ENCODE assay signal across 47 mouse cellular contexts in the genomic region with DNA sequence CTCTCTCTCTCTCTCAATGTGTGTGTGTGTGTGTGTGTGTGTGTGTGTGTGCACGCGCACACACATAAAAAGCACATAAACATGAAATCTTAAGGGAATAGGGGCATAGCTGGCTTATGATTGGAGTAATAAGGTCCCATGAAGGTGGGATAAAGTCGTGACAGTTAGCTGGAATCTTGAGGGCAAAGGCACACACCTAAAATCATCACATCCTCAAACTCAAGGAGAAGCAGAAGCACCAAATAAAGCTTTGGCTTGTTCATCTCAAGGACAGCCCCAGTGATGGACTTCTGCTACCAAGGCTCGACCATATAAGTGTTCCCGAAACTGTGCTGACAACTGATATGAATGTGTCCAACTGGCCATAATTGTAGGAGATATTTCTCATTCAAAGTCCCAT. TPM values are rescaled to one million over a fixed set of nuclear protein-coding genes. Genes with fewer than 3 reads are reported as not detected.
"Had no signal": no experiment of that assay in that cellular context is flagged by ENCODE, and none has a peak within 500 bp of the region (broad histone marks: within the 10 kb centered on the region; RNA-seq: fewer than 3 reads in every experiment).

No protein-coding gene starts in this region.

- H3K4me2 ChIP-seq: limb, embryonic 12.5 days; limb, embryonic 13.5 days; limb, embryonic 15.5 days; liver, embryonic 11.5 days; liver, embryonic 12.5 days; liver, embryonic 13.5 days; liver, embryonic 15.5 days; lung, embryonic 14.5 days; lung, embryonic 15.5 days; midbrain, embryonic 11.5 days; midbrain, embryonic 12.5 days; midbrain, embryonic 13.5 days; midbrain, embryonic 15.5 days had no signal

- DNase-seq: left cerebral cortex, postnatal 4 days; liver; liver, embryonic 13.5 days; liver, postnatal 0 days; lung, adult 18-20 months; lung, adult 2 months; lung, embryonic 14.5 days; lung, postnatal 14 days; lung, postnatal 36 days; lung, postnatal 4 days; midbrain, embryonic 14.5 days had no signal

- H3K9me3 ChIP-seq: limb, embryonic 10.5 days; limb, embryonic 13.5 days; limb, embryonic 15.5 days; liver, embryonic 13.5 days; liver, embryonic 15.5 days; lung, embryonic 15.5 days; midbrain, embryonic 13.5 days; midbrain, embryonic 15.5 days had no signal

- H3K36me3 ChIP-seq: limb, embryonic 10.5 days; limb, embryonic 12.5 days; limb, embryonic 13.5 days; limb, embryonic 15.5 days; liver, embryonic 12.5 days; liver, embryonic 13.5 days; liver, embryonic 15.5 days; lung, embryonic 15.5 days; midbrain, embryonic 10.5 days; midbrain, embryonic 12.5 days; midbrain, embryonic 13.5 days; midbrain, embryonic 15.5 days had no signal

- ATAC-seq: liver, embryonic 12.5 days; liver, postnatal 0 days; lung, postnatal 0 days; midbrain, embryonic 13.5 days; midbrain, embryonic 15.5 days; midbrain, embryonic 16.5 days had no signal

- H3K9ac ChIP-seq: limb, embryonic 12.5 days; limb, embryonic 13.5 days; limb, embryonic 15.5 days; liver, embryonic 12.5 days; liver, embryonic 13.5 days; liver, embryonic 14.5 days; liver, embryonic 15.5 days; liver, postnatal 0 days; lung, embryonic 14.5 days; lung, embryonic 15.5 days; midbrain, embryonic 12.5 days; midbrain, embryonic 13.5 days; midbrain, embryonic 15.5 days had no signal

- H3K4me3 ChIP-seq: left cerebral cortex, adult 2 months; limb, embryonic 10.5 days; limb, embryonic 12.5 days; limb, embryonic 13.5 days; limb, embryonic 15.5 days; liver, embryonic 12.5 days; liver, embryonic 13.5 days; liver, embryonic 15.5 days; lung, embryonic 15.5 days; megakaryocyte, embryonic 14.5 days; midbrain, embryonic 10.5 days; midbrain, embryonic 12.5 days; midbrain, embryonic 13.5 days; midbrain, embryonic 15.5 days; myocyte had no signal

- H3K27ac ChIP-seq: left cerebral cortex, adult 2 months; limb, embryonic 10.5 days; limb, embryonic 12.5 days; limb, embryonic 13.5 days; limb, embryonic 15.5 days; liver, embryonic 12.5 days; liver, embryonic 13.5 days; liver, embryonic 14.5 days; liver, embryonic 15.5 days; lung, embryonic 15.5 days; macrophage; midbrain, embryonic 10.5 days; midbrain, embryonic 12.5 days; midbrain, embryonic 13.5 days; midbrain, embryonic 15.5 days had no signal

- H3K27me3 ChIP-seq: limb, embryonic 12.5 days; limb, embryonic 13.5 days; limb, embryonic 15.5 days; liver, embryonic 12.5 days; liver, embryonic 13.5 days; liver, embryonic 15.5 days; lung, embryonic 15.5 days; megakaryocyte, embryonic 14.5 days; midbrain, embryonic 12.5 days; midbrain, embryonic 13.5 days; midbrain, embryonic 15.5 days had no signal

- H3K4me1 ChIP-seq: limb, embryonic 10.5 days; limb, embryonic 12.5 days; limb, embryonic 13.5 days; limb, embryonic 15.5 days; liver, embryonic 12.5 days; liver, embryonic 13.5 days; liver, embryonic 15.5 days; lung, embryonic 15.5 days; megakaryocyte, embryonic 14.5 days; midbrain, embryonic 10.5 days; midbrain, embryonic 12.5 days; midbrain, embryonic 13.5 days; midbrain, embryonic 15.5 days had no signal

RNA-seq across cellular contexts. Expression of gene AW822073, which starts 9.8 kb away (rescaled TPM):
- total RNA-seq: left cerebral cortex, adult 2 months; left cerebral cortex, adult 8-10 months; left cerebral cortex, postnatal 10 days; left cerebral cortex, postnatal 14 days; left cerebral cortex, postnatal 25 days; left cerebral cortex, postnatal 36 days; left cerebral cortex, postnatal 4 days; liver, adult 2 months; megakaryocyte progenitor cell, adult 5-6 weeks; megakaryocyte, adult 5-6 weeks; megakaryocyte-erythroid progenitor cell, adult 5-6 weeks; midbrain, postnatal 0 days; monocyte, adult 5-6 weeks had no signal
- polyA plus RNA-seq: limb, embryonic 10.5 days; limb, embryonic 11.5 days; limb, embryonic 12.5 days; limb, embryonic 13.5 days; limb, embryonic 14.5 days; limb, embryonic 15.5 days; liver, adult 2 months; liver, embryonic 11.5 days; liver, embryonic 12.5 days; liver, embryonic 13.5 days; liver, embryonic 14.5 days; liver, embryonic 15.5 days; liver, embryonic 16.5 days; liver, postnatal 0 days; lung, adult 2 months; lung, embryonic 14.5 days; lung, embryonic 15.5 days; lung, embryonic 16.5 days; lung, postnatal 0 days; macrophage; midbrain, embryonic 10.5 days; midbrain, embryonic 11.5 days; midbrain, embryonic 12.5 days; midbrain, embryonic 13.5 days; midbrain, embryonic 14.5 days; midbrain, embryonic 15.5 days; midbrain, embryonic 16.5 days; midbrain, postnatal 0 days; myocyte; neural tube, embryonic 11.5 days had no signal

RNA-seq across cellular contexts. Expression of gene Duxf3, which starts 17.5 kb away (rescaled TPM):
- total RNA-seq: left cerebral cortex, adult 2 months; left cerebral cortex, adult 8-10 months; left cerebral cortex, postnatal 10 days; left cerebral cortex, postnatal 14 days; left cerebral cortex, postnatal 25 days; left cerebral cortex, postnatal 36 days; left cerebral cortex, postnatal 4 days; liver, adult 2 months; megakaryocyte progenitor cell, adult 5-6 weeks; megakaryocyte, adult 5-6 weeks; megakaryocyte-erythroid progenitor cell, adult 5-6 weeks; midbrain, postnatal 0 days; monocyte, adult 5-6 weeks had no signal
- polyA plus RNA-seq: limb, embryonic 10.5 days; limb, embryonic 11.5 days; limb, embryonic 12.5 days; limb, embryonic 13.5 days; limb, embryonic 14.5 days; limb, embryonic 15.5 days; liver, adult 2 months; liver, embryonic 11.5 days; liver, embryonic 12.5 days; liver, embryonic 13.5 days; liver, embryonic 14.5 days; liver, embryonic 15.5 days; liver, embryonic 16.5 days; liver, postnatal 0 days; lung, adult 2 months; lung, embryonic 14.5 days; lung, embryonic 15.5 days; lung, embryonic 16.5 days; lung, postnatal 0 days; macrophage; midbrain, embryonic 10.5 days; midbrain, embryonic 11.5 days; midbrain, embryonic 12.5 days; midbrain, embryonic 13.5 days; midbrain, embryonic 14.5 days; midbrain, embryonic 15.5 days; midbrain, embryonic 16.5 days; midbrain, postnatal 0 days; myocyte; neural tube, embryonic 11.5 days had no signal

RNA-seq across cellular contexts. Expression of gene Gm4981, which starts 21.6 kb away (rescaled TPM):
- total RNA-seq: left cerebral cortex, adult 2 months; left cerebral cortex, adult 8-10 months; left cerebral cortex, postnatal 10 days; left cerebral cortex, postnatal 14 days; left cerebral cortex, postnatal 25 days; left cerebral cortex, postnatal 36 days; left cerebral cortex, postnatal 4 days; liver, adult 2 months; megakaryocyte progenitor cell, adult 5-6 weeks; megakaryocyte, adult 5-6 weeks; megakaryocyte-erythroid progenitor cell, adult 5-6 weeks; monocyte, adult 5-6 weeks had no signal
- polyA plus RNA-seq: limb, embryonic 10.5 days; limb, embryonic 11.5 days; limb, embryonic 12.5 days; limb, embryonic 13.5 days; limb, embryonic 14.5 days; limb, embryonic 15.5 days; liver, adult 2 months; liver, embryonic 11.5 days; liver, embryonic 12.5 days; liver, embryonic 13.5 days; liver, embryonic 14.5 days; liver, embryonic 15.5 days; liver, embryonic 16.5 days; liver, postnatal 0 days; lung, adult 2 months; lung, embryonic 14.5 days; lung, embryonic 15.5 days; lung, embryonic 16.5 days; lung, postnatal 0 days; macrophage; midbrain, embryonic 10.5 days; midbrain, embryonic 11.5 days; midbrain, embryonic 12.5 days; midbrain, embryonic 13.5 days; midbrain, embryonic 14.5 days; midbrain, embryonic 15.5 days; midbrain, embryonic 16.5 days; midbrain, postnatal 0 days; myocyte; neural tube, embryonic 11.5 days had no signal
